Mouse (Mus musculus) E14TG2a.4 (cell line): Measurements from ENCODE around the gene Satb2.

Source experiments
- CTCF ChIP-seq: conservative IDR thresholded peaks from 2 replicates; pipeline ENCODE4 v1.5.1; 2014; ENCODE audit warnings: low read length
- NANOG ChIP-seq: IDR thresholded peaks from 2 replicates; pipeline ENCODE4 v1.6.1; 2014; ENCODE audit warnings: borderline replicate concordance, low read length, mixed read lengths
- POU5F1 ChIP-seq: IDR thresholded peaks from 2 replicates; pipeline ENCODE4 v1.6.1; 2014; ENCODE audit warnings: low read length, borderline replicate concordance

DNA sequence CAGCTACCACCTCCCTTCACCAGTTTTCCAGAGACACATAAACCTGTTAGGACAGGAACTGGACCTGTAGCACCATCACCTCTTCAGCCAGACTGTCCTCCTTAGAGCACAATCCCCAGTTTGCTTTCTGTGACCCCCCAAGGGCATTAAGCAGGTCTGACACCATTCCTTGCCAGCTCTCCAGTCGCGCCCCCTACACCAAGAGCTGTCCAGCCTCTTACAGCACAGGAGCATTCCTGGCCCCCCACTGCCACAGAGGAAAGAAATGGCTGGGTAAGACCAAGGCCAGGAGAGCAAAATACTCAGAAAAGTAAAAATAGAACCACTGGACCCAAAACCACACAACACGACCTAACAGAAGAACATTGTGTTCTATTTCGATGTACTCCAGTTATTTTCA is 48.4 kb downstream of the Satb2 start:
- TF ChIP-seq CTCF (no peak), POU5F1 (no peak), NANOG (no peak)
